Mouse (Mus musculus) heart, postnatal 0 days (tissue): Measurements from ENCODE around the gene Dppa2. TPM values are rescaled to one million over a fixed set of nuclear protein-coding genes. Genes with fewer than 3 reads are reported as not detected.

Experiments
- ATAC-seq: fragments of 200-750 bp; cut with Nextera tagmentation; 2 replicates; pipeline ENCODE4 v1.8.0; 2017; ENCODE audit warnings: low read depth, moderate number of reproducible peaks, moderate library complexity; ENCODE audit not compliant: insufficient read depth
- DNase-seq: peaks from one replicate; pipeline ENCODE4 v3.0.0-alpha.2; 2016; ENCODE audit warnings: low spot score
- H3K27ac ChIP-seq: fragments of 300-500 bp; sonication (generic); 2 replicates; pipeline ENCODE4 v1.5.1; 2014; ENCODE audit warnings: low read depth, mild to moderate bottlenecking
- H3K27me3 ChIP-seq: fragments of 300-500 bp; sonication (generic); 2 replicates; pipeline ENCODE4 v1.6.1; 2014; ENCODE audit warnings: low read length, mixed read lengths; ENCODE audit not compliant: control insufficient read depth, insufficient read depth
- H3K36me3 ChIP-seq: fragments of 300-500 bp; sonication (generic); replicated peaks from 2 replicates; pipeline ENCODE4 v1.6.1; 2014; ENCODE audit warnings: low read length, mixed read lengths; ENCODE audit not compliant: control insufficient read depth, insufficient read depth
- H3K4me1 ChIP-seq: fragments of 300-500 bp; sonication (generic); 2 replicates; pipeline ENCODE4 v1.6.1; 2014; ENCODE audit warnings: antibody characterized with exemption; ENCODE audit not compliant: control insufficient read depth, insufficient read depth
- H3K4me2 ChIP-seq: fragments of 300-500 bp; sonication (generic); 2 replicates; pipeline ENCODE4 v1.6.1; 2014; ENCODE audit warnings: low read depth, mild to moderate bottlenecking, low read length, moderate library complexity
- H3K4me3 ChIP-seq: fragments of 300-500 bp; sonication (generic); 2 replicates; pipeline ENCODE4 v1.5.1; 2014; ENCODE audit warnings: low read depth, low read length
- H3K9ac ChIP-seq: fragments of 300-500 bp; sonication (generic); replicated peaks from 2 replicates; pipeline ENCODE4 v1.6.1; 2014; ENCODE audit warnings: low read depth, low read length, mixed read lengths
- H3K9me3 ChIP-seq: fragments of 300-500 bp; sonication (generic); replicated peaks from 2 replicates; pipeline ENCODE4 v1.6.1; 2016; ENCODE audit warnings: low read length; ENCODE audit not compliant: control insufficient read depth
- CTCF ChIP-seq: IDR thresholded peaks from 2 replicates; pipeline ENCODE4 v1.5.1; 2016; ENCODE audit warnings: antibody characterized with exemption, control low read depth, low read depth
- EP300 ChIP-seq: IDR thresholded peaks from 2 replicates; pipeline ENCODE4 v1.6.1; 2016; ENCODE audit warnings: antibody characterized with exemption, low read depth
- WGBS: fragments of 180-500 bp; shearing (Covaris S2); extraction: QIAGEN DNeasy Blood & Tissue Kit; methylation state at CpG from one replicate; pipeline ENCODE4 v1.1.7; 2014; 5-methylcytosine and 5-hydroxymethylcytosine counted together
- polyA plus RNA-seq: library from polyadenylated mRNA; unstranded; fragments of >200 nt; fragmentation: Nextera tagmentation; extraction: Ambion mirVana; gene quantifications from 2 replicates; pipeline ENCODE4 v1.2.1, GENCODE M21; 2015
- total RNA-seq: library from RNA; depleted of rRNA; stranded (reverse); fragments of >200 nt; gene quantifications from 2 replicates; pipeline ENCODE4 v1.2.3, GENCODE M21; 2014; ENCODE audit warnings: low replicate concordance; rRNA removed

The Dppa2 gene
- total RNA-seq (not detected in 2 replicates), polyA plus RNA-seq (not detected in 2 replicates)

DNA sequence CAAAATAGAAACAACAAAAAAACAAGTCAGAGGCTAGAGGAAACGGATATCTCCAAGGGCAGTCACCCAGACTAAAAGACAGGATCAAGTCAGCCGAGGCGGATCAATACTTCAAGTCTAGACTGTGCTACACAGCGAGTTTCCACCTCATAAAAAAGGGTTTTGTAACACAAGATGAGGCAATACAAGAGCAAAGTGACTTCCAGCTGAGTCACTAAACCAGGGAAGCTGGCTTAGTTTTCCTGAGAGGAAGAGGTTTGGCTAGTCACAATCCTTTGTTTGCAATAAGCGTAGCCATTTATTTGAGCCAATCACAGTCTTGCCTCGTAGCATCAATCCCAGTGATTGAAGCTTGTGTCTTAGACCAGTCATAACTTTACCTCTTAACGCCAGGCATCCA lies at the start of gene Dppa2:
Gene Dppa2, plus strand, starts transcription at position 400 of the 400 bp plus-strand sequence.
- 81% methylated on average over 7 of the region's 7 CpGs for WGBS
- H3K27me3 ChIP-seq: no peaks in the 10 kb centered on the region
- H3K4me3 ChIP-seq: no peak within 1 kb of the TSS
- TF ChIP-seq EP300 (no peak), CTCF (no peak)
- no peak within 1 kb of the TSS for H3K27ac ChIP-seq
- no peak within 1 kb of the TSS for H3K9ac ChIP-seq
- no peaks in the 10 kb centered on the region for H3K36me3 ChIP-seq
- DNase-seq (no peak), ATAC-seq (no peak)
- no peaks in the 10 kb centered on the region for H3K9me3 ChIP-seq
- no peaks in the 10 kb centered on the region for H3K4me1 ChIP-seq
- H3K4me2 ChIP-seq: no peak within 1 kb of the TSS

DNA sequence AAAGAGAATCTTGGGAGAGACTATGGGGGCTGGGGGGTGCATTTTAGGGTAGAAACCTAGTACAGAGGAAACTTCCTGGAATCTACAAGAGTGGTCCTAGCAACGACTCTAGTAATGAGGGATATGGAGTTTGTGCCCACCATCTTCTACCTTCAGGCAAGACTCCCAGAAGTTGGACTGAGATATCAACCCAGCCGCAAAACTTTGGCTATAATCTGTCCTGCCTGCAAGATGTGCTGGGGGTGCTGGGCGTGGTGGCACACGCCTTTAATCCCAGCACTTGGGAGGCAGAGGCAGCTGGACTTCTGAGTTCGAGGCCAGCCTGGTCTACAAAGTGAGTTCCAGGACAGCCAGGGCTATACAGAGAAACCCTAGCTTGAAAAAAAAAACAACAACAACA lies 49.1 kb upstream of the Dppa2 start:
- H3K4me1 ChIP-seq: no peaks in the 10 kb centered on the region
- no peaks in the 10 kb centered on the region for H3K27me3 ChIP-seq
- no peak overlapping the region for H3K4me2 ChIP-seq
- no peak overlapping the region for H3K4me3 ChIP-seq
- 77% methylated on average over 5 of the region's 5 CpGs for WGBS
- TF ChIP-seq CTCF (no peak), EP300 (no peak)
- H3K36me3 ChIP-seq: no peaks in the 10 kb centered on the region
- no peak for ATAC-seq
- H3K9ac ChIP-seq: no peak overlapping the region
- no peak overlapping the region for H3K27ac ChIP-seq
- no peak for DNase-seq
- no peaks in the 10 kb centered on the region for H3K9me3 ChIP-seq

- WGBS: 85% methylated on average over 4 of the region's 4 CpGs
- Histone ChIP-seq H3K27ac (no peak overlapping the region), H3K4me2 (no peak overlapping the region), H3K27me3 (no peaks in the 10 kb centered on the region), H3K9ac (no peak overlapping the region), H3K9me3 (no peaks in the 10 kb centered on the region), H3K4me3 (no peak overlapping the region), H3K36me3 (no peaks in the 10 kb centered on the region), H3K4me1 (no peaks in the 10 kb centered on the region)
- DNase-seq (no peak), ATAC-seq (no peak)
- TF ChIP-seq CTCF (no peak), EP300 (no peak)
Measured at GRCm38 (mm10) chr16:48259519-48259918, 44.2 kb upstream of the Dppa2 start.

DNA sequence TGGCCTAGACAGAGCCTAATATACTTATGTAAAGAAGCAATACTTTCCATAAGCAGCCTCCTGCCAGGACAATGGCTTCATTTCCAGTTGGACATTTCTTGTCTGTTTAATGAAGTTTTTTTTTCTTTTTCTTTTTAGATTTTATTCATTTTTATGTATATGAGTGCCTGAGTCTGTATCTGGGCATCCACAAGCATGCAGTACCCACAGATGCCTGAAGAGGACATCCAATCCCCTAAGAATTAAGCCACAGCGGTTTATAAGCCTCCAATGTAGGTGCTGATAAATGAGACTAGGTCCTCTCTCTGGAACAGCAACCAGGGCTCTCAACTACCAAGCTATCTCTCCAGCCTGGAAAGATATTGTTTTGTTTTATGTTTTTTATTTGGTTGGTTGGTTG lies 40.8 kb upstream of the Dppa2 start:
- Histone ChIP-seq H3K27ac (no peak overlapping the region), H3K27me3 (no peaks in the 10 kb centered on the region), H3K4me1 (no peaks in the 10 kb centered on the region), H3K36me3 (no peaks in the 10 kb centered on the region), H3K9ac (no peak overlapping the region), H3K9me3 (no peaks in the 10 kb centered on the region), H3K4me2 (no peak overlapping the region), H3K4me3 (no peak overlapping the region)
- DNase-seq (no peak), ATAC-seq (no peak)
- WGBS: 74% methylated on average over 1 of the region's 1 CpGs
- no peak for TF ChIP-seq CTCF
- TF ChIP-seq EP300: no peak

DNA sequence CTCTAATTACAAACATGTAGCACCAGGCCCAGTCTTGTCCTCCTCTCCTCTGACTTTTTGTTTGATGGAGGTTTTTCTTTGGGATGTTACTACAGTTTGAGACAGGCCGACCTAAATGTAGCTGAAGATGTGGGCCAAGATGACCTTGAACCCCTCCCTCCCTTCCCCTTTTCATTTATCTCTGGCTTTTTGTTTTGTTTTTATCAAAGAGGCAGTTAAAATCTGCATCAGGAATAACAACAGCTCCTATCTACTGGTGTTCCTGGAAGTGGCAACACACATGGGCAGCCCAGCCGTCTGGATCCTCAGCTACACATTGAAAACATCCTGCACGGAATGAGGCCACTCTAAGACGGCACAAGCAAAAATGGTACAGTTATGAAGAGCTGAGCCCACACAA lies 37.9 kb upstream of the Dppa2 start:
- H3K9me3 ChIP-seq: no peaks in the 10 kb centered on the region
- no peaks in the 10 kb centered on the region for H3K4me1 ChIP-seq
- H3K36me3 ChIP-seq: no peaks in the 10 kb centered on the region
- DNase-seq: no peak
- ATAC-seq: no peak
- no peaks in the 10 kb centered on the region for H3K27me3 ChIP-seq
- H3K9ac ChIP-seq: no peak overlapping the region
- no peak overlapping the region for H3K27ac ChIP-seq
- TF ChIP-seq CTCF (no peak), EP300 (no peak)
- no peak overlapping the region for H3K4me3 ChIP-seq
- 39% methylated on average over 4 of the region's 4 CpGs for WGBS
- no peak overlapping the region for H3K4me2 ChIP-seq

DNA sequence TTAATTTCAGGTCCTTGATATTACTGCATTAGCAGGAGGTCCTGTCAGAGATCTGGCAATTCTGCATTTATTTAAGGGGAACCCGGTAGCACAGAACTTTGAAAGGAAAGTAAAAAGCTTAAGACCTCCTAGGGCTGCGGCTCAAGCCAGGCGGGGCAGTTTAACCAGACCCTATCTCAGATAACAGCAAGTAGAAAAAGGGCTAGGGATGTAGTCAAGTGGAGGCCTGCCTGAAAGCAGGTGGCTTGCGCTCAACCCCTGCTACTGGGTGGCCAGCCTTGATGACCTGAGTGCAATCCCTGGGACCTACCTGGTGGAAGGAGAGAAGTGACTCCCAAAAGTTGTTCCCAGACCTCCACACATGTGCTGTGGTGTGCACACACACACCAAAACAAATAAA lies 26.8 kb upstream of the Dppa2 start:
- no peak overlapping the region for H3K4me2 ChIP-seq
- ATAC-seq (no peak), DNase-seq (no peak)
- no peaks in the 10 kb centered on the region for H3K9me3 ChIP-seq
- TF ChIP-seq CTCF (no peak), EP300 (no peak)
- no peaks in the 10 kb centered on the region for H3K4me1 ChIP-seq
- no peaks in the 10 kb centered on the region for H3K27me3 ChIP-seq
- no peak overlapping the region for H3K9ac ChIP-seq
- no peak overlapping the region for H3K4me3 ChIP-seq
- no peak overlapping the region for H3K27ac ChIP-seq
- whole genome bisulfite sequencing: 57% methylated on average over 4 of the region's 4 CpGs
- no peaks in the 10 kb centered on the region for H3K36me3 ChIP-seq
